In genomic region chr2:24894211-24894610, GRCm38 (mm10) we compare ENCODE assay signal across 27 mouse cellular contexts.
"Had no signal": no experiment of that assay in that cellular context is flagged by ENCODE, and none has a peak within 500 bp of the region (broad histone marks: within the 10 kb centered on the region; RNA-seq: fewer than 3 reads in every experiment).

No protein-coding gene starts in this region.

- H3K27ac ChIP-seq: embryonic facial prominence, embryonic 10.5 days; embryonic facial prominence, embryonic 12.5 days; embryonic facial prominence, embryonic 13.5 days; embryonic facial prominence, embryonic 15.5 days; forebrain, embryonic 10.5 days; forebrain, embryonic 12.5 days; forebrain, embryonic 13.5 days; forebrain, embryonic 15.5 days; gastrocnemius, adult 2 months had no signal

- H3K4me2 ChIP-seq: embryonic facial prominence, embryonic 12.5 days; embryonic facial prominence, embryonic 13.5 days; embryonic facial prominence, embryonic 15.5 days; forebrain, embryonic 12.5 days; forebrain, embryonic 13.5 days; forebrain, embryonic 15.5 days had no signal

- H3K4me3 ChIP-seq: embryonic facial prominence, embryonic 10.5 days; embryonic facial prominence, embryonic 12.5 days; embryonic facial prominence, embryonic 13.5 days; embryonic facial prominence, embryonic 15.5 days; erythroblast, embryonic 14.5 days; forebrain, embryonic 10.5 days; forebrain, embryonic 12.5 days; forebrain, embryonic 13.5 days; forebrain, embryonic 15.5 days; gastrocnemius, adult 2 months had no signal

- H3K9me3 ChIP-seq: embryonic facial prominence, embryonic 10.5 days; embryonic facial prominence, embryonic 12.5 days; embryonic facial prominence, embryonic 13.5 days; embryonic facial prominence, embryonic 15.5 days; forebrain, embryonic 10.5 days; forebrain, embryonic 12.5 days; forebrain, embryonic 13.5 days; forebrain, embryonic 15.5 days had no signal

- H3K27me3 ChIP-seq: embryonic facial prominence, embryonic 12.5 days; embryonic facial prominence, embryonic 13.5 days; embryonic facial prominence, embryonic 15.5 days; forebrain, embryonic 12.5 days; forebrain, embryonic 13.5 days; forebrain, embryonic 15.5 days had no signal

- H3K9ac ChIP-seq: embryonic facial prominence, embryonic 12.5 days; embryonic facial prominence, embryonic 13.5 days; embryonic facial prominence, embryonic 15.5 days; forebrain, embryonic 12.5 days; forebrain, embryonic 13.5 days; forebrain, embryonic 15.5 days; forebrain, postnatal 0 days had no signal

- ATAC-seq: forebrain, embryonic 13.5 days; forebrain, embryonic 14.5 days; forebrain, embryonic 15.5 days; forebrain, embryonic 16.5 days; forebrain, postnatal 0 days had no signal

- DNase-seq: cerebellum, adult 18-20 months; cerebellum, adult 2 months; cerebellum, adult 8-10 months; cerebellum, adult 9-10 months; cerebellum, adult 9-11 months; cerebellum, postnatal 10 days; cerebellum, postnatal 14 days; cerebellum, postnatal 25 days; cerebellum, postnatal 36 days; embryo, embryonic 11 days; forebrain, postnatal 0 days; gastrocnemius, adult 2 months; gastrocnemius, postnatal 10 days; gastrocnemius, postnatal 14 days; gastrocnemius, postnatal 25 days; gastrocnemius, postnatal 36 days had no signal
